Mouse (Mus musculus): ENCODE data around the gene Epha2.

- no peak for TF ChIP-seq CTCF (IDR thresholded peaks at IDR 0.05; ENCODE audit: insufficient read depth, low read depth, low read length)
- no peak for TF ChIP-seq POLR2A (IDR thresholded peaks at IDR 0.05; ENCODE audit: insufficient read depth, low read depth, low read length)
These were observed 34.9 kb upstream of the Epha2 start for GRCm38 (mm10) chr4:141265979-141266637.
